Mouse (Mus musculus): ENCODE measurements around the gene Lrrc26.

The Lrrc26 gene

GRCm38 (mm10) chr2:25266720-25267119, 23.0 kb upstream of the Lrrc26 start:
- peak in 1 of 2 experiments; percentile 71 for DNase-seq

GRCm38 (mm10) chr2:25267241-25267640, 22.5 kb upstream of the Lrrc26 start:
- DNase-seq = no peak

GRCm38 (mm10) chr2:25267746-25268309, 21.9 kb upstream of the Lrrc26 start:
- DNase-seq = no peak

GRCm38 (mm10) chr2:25271827-25272511, 17.7 kb upstream of the Lrrc26 start, which contains the start of the genes Ssna1 and Anapc2:
TSS of gene Ssna1 (minus strand) at chr2:25272438.
TSS of gene Anapc2 (plus strand) at chr2:25272478.
- DNase-seq = peak; percentile 97 to 98

GRCm38 (mm10) chr2:25272515-25272914, 17.2 kb upstream of the Lrrc26 start:
- DNase-seq = no peak

- no peak for DNase-seq
Observed at GRCm38 (mm10) chr2:25273010-25273409, 16.7 kb upstream of the Lrrc26 start.

- DNase-seq = peak; percentile 79 to 84
Observed at GRCm38 (mm10) chr2:25278928-25279882, 10.5 kb upstream of the Lrrc26 start.

- DNase-seq = no peak
Observed at GRCm38 (mm10) chr2:25285551-25285950, 4.2 kb upstream of the Lrrc26 start.

DNA sequence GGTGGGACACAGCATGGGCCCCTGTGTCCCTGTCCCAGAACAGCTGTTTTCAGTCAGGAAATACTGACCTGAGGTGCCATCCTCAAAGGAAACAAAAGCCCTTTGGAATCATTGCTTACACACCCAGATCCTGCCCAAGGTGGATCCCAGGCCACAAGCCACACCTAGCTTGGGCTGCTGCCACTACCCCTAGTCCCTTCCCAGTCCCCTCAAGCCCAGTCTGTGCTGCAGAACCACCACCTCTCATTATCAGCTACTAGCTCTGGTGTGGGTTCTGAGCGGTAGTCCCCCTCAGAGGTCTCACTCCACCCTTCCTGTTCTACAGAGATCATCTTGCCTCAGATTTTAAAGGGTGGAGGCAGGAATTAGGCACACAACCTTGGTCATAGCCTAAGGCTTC, 3.4 kb upstream of the Lrrc26 start:
- peak in 1 of 2 experiments; percentile 37 for DNase-seq

- DNase-seq = peak; percentile 76 to 87
Observed at GRCm38 (mm10) chr2:25286837-25287636, 2.7 kb upstream of the Lrrc26 start.

DNA sequence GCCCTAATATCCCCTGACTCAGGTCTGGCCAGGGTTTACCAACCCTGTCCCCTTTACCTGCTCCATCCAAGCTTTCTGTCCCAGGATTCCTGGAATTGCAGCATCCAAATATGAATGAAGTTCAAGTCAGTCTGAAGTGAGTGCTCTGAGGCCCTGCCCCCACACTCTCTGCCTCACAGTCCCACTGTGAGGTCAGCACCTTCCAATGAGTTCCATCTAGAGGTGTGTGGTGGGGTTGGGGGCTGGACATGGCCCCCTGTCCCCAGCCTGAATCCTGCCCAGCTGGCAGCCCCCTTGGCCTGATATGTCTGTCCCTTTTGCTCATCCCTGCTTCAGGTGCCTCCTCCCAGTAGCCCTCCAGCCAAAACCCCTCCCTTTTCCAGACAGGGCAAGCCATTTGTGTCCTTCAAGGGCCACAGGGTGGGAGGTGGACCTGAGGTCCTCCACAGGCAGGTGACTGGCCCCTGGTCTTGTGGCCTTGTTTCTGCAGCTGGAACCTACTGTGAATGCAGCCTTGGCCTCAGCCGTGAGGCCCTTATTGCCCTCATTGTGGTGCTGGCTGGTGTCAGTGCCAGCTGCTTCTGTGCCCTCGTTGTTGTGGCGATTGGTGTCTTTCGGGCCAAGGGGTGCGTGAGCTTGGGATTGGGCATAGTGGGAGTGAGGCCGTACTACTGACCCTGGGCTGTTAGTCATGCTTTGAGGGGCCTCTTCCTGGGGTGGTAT, 1.6 kb upstream of the Lrrc26 start, which contains the start of gene Tmem210:
Tmem210 (plus strand) TSS at position 219 of the 723 bp plus-strand sequence.
- DNase-seq = no peak

DNA sequence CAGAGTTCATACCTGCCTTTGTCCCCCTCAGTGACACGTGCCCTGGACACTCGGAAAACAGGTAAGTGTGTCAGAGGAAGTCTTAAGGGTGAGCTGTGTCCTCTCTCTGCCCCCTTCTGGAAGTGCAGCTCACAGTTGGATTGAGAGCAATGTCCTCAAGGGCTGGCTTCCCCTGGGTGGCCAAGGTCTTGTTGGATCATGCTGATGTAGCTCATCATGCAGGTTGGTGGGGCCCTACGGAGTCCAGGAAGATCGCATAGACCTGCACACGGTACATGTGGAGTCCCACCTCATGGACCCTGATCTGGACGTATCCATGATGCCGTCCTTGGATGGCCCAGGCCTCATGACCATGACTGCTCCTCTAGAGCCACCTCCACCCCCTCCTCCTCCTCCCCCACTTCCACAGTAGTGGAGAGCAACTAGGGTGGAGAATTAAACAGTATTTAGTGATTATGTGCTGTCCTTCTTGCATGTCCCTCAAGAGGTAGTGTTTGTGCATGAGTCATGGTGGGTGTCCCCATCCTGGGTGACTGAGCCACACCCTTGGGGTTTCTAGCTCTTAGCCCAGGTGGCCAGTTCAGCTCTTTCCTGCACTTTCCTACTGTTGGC, 875 bp upstream of the Lrrc26 start:
- peak in 1 of 2 experiments; percentile 18 for DNase-seq

- peak in 1 of 2 experiments; percentile 13 for DNase-seq
Observed at GRCm38 (mm10) chr2:25290101-25290815, 543 bp downstream of the Lrrc26 start.

- peak in 1 of 2 experiments; percentile 24 for DNase-seq
Observed at GRCm38 (mm10) chr2:25290816-25291130, 1.1 kb downstream of the Lrrc26 start.

- DNase-seq = peak in 1 of 2 experiments; percentile 31
Observed at GRCm38 (mm10) chr2:25291184-25292053, 1.7 kb downstream of the Lrrc26 start.

GRCm38 (mm10) chr2:25292054-25292544, 2.4 kb downstream of the Lrrc26 start:
- peak; percentile 40 to 52 for DNase-seq

DNA sequence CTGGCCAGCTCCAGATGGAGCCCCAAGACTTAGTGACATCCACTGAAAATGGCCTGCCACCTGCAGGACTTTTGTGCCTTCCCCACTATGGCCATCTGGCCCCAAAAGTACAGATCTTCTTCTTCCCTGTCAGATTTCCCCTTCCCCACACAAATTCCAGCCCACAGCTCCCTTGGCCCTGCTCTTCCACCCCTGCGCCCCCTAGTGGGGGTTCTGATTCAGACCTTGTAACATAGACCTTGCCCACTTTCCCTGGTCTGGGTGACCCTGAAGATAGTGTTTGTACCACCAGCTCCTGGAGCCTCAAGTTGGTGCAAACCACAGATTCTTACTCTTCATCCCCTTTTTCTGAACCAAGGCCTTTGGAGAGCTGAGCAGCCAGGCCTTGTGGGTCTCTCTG, 3.1 kb downstream of the Lrrc26 start:
- DNase-seq = peak; percentile 62 to 78

GRCm38 (mm10) chr2:25293706-25294105, 4.0 kb downstream of the Lrrc26 start:
- DNase-seq = no peak

- DNase-seq = no peak
Observed at GRCm38 (mm10) chr2:25297093-25297492, 7.4 kb downstream of the Lrrc26 start.

Measured in lung, adult 18-20 months (tissue).